Mouse (Mus musculus): Measurements from ENCODE around the gene C330021F23Rik.

- TF ChIP-seq GATA1 (IDR thresholded peaks at IDR 0.05; ENCODE audit: borderline replicate concordance, low read length), result no peak
- TF ChIP-seq FLI1 (IDR thresholded peaks at IDR 0.05; ENCODE audit: low read length), result no peak
These were observed 57.7 kb downstream of the C330021F23Rik start, which contains the start of gene Pcp2 for GRCm38 (mm10) chr8:3625445-3625844.

Data from megakaryocyte, embryonic 14.5 days (primary cell).